In genomic region chr1:72123434-72124297, GRCm38 (mm10) we compare ENCODE assay signal across 8 mouse cellular contexts.
DNase-seq lines count a peak whose midpoint lies in the region; ATAC-seq and TF ChIP-seq lines count a peak whose summit lies in the region.

No protein-coding gene starts in this region.

- peak; percentile 88 for ATAC-seq in cerebellum, adult (ENCODE audit: insufficient number of reproducible peaks, low FRiP score, low TSS enrichment)
- ATAC-seq in forebrain, embryonic 16.5 days, result peak; percentile 94
- peak; percentile 83 for ATAC-seq in lung, embryonic 16.5 days (ENCODE audit: low read depth)

- peak overlapping the region; percentile 19 for H3K4me3 ChIP-seq in forebrain, embryonic 16.5 days (replicated peaks; ENCODE audit: low read length)
- peak overlapping the region; percentile 38 for H3K4me3 ChIP-seq in layer of hippocampus, adult 2 months
- no peak overlapping the region for H3K4me3 ChIP-seq in lung, embryonic 16.5 days (ENCODE audit: low read length)

- 24% methylated on average over 23 of the region's 23 CpGs for WGBS in forebrain, embryonic 16.5 days
- 27% methylated on average over 23 of the region's 23 CpGs for WGBS in lung, embryonic 16.5 days

- no peak overlapping the region for H3K9ac ChIP-seq in forebrain, embryonic 16.5 days (replicated peaks; ENCODE audit: low read depth, low read length)
- no peak overlapping the region for H3K9ac ChIP-seq in lung, embryonic 16.5 days (ENCODE audit: low read length)

- H3K36me3 ChIP-seq in forebrain, embryonic 16.5 days (ENCODE audit: control insufficient read depth, insufficient read depth), result no peaks in the 10 kb centered on the region
- H3K36me3 ChIP-seq in lung, embryonic 16.5 days (ENCODE audit: control insufficient read depth, insufficient read depth, low read length), result no peaks in the 10 kb centered on the region

- no peaks in the 10 kb centered on the region for H3K27me3 ChIP-seq in forebrain, embryonic 16.5 days (replicated peaks; ENCODE audit: control insufficient read depth, insufficient read depth, low read length)
- H3K27me3 ChIP-seq in lung, embryonic 16.5 days (ENCODE audit: control insufficient read depth, insufficient read depth, low read depth, low read length), result no peaks in the 10 kb centered on the region

- no peak overlapping the region for H3K27ac ChIP-seq in forebrain, embryonic 16.5 days (ENCODE audit: low read length)
- no peak overlapping the region for H3K27ac ChIP-seq in layer of hippocampus, adult 2 months
- H3K27ac ChIP-seq in lung, embryonic 16.5 days (ENCODE audit: low read length), result no peak overlapping the region

- peak; percentile 90 for DNase-seq in ES-CJ7 (ENCODE audit: low read depth, low spot score)
- peak; percentile 84 to 95 for DNase-seq in heart, postnatal 36 days
- peak; percentile 83 to 96 for DNase-seq in layer of hippocampus, adult 2 months (ENCODE audit: low spot score in 2 of 2)
- DNase-seq in ovary, postnatal 10 days (ENCODE audit: low spot score), result peak; percentile 89
- DNase-seq in thymus, postnatal 14 days, result peak; percentile 80

- TF ChIP-seq CTCF in layer of hippocampus, adult 2 months (conservative IDR thresholded peaks at IDR 0.05), result peak; percentile 89

- H3K9me3 ChIP-seq in forebrain, embryonic 16.5 days (ENCODE audit: control insufficient read depth, low read length), result no peaks in the 10 kb centered on the region
- no peaks in the 10 kb centered on the region for H3K9me3 ChIP-seq in lung, embryonic 16.5 days (ENCODE audit: control insufficient read depth, low read length)

- H3K4me2 ChIP-seq in forebrain, embryonic 16.5 days (ENCODE audit: low read length), result peak overlapping the region; percentile 38
- H3K4me2 ChIP-seq in lung, embryonic 16.5 days (ENCODE audit: low read depth, low read length), result no peak overlapping the region

- H3K4me1 ChIP-seq in forebrain, embryonic 16.5 days (replicated peaks; ENCODE audit: control insufficient read depth, insufficient read depth, low read length), result peaks cover 7% of the 10 kb centered on the region
- no peaks in the 10 kb centered on the region for H3K4me1 ChIP-seq in lung, embryonic 16.5 days (replicated peaks; ENCODE audit: control insufficient read depth, insufficient read depth, low read length)

- intact Hi-C loops in heart, postnatal 36 days (cut with DNase I), result loop anchor here (1.0 to 10.0 kb wide), 6 partner anchors 10 to 1999 kb away; no protein-coding TSS in a partner anchor
